Mouse (Mus musculus) lung, postnatal 14 days (tissue): ENCODE results near the gene Kifc3.

ENCODE experiments used
- DNase-seq: peaks from one replicate; pipeline ENCODE4 v3.0.0; 2021

Gene Kifc3

GRCm38 (mm10) chr8:95155361-95155760 is 47.3 kb downstream of the Kifc3 start:
- no peak for DNase-seq

- no peak for DNase-seq
These were observed 48.0 kb downstream of the Kifc3 start for GRCm38 (mm10) chr8:95154654-95155053.

- no peak for DNase-seq
These were observed 48.6 kb downstream of the Kifc3 start for GRCm38 (mm10) chr8:95154056-95154455.

GRCm38 (mm10) chr8:95150608-95151007 is 52.0 kb downstream of the Kifc3 start:
- no peak for DNase-seq

GRCm38 (mm10) chr8:95149426-95149825 is 53.2 kb downstream of the Kifc3 start:
- DNase-seq, result no peak

- no peak for DNase-seq
These were observed 55.8 kb downstream of the Kifc3 start for GRCm38 (mm10) chr8:95146846-95147245.

GRCm38 (mm10) chr8:95146044-95146745 is 56.4 kb downstream of the Kifc3 start:
- peak; percentile 23 for DNase-seq

GRCm38 (mm10) chr8:95144631-95145015 is 58.0 kb downstream of the Kifc3 start:
- no peak for DNase-seq

- no peak for DNase-seq
These were observed 58.6 kb downstream of the Kifc3 start for GRCm38 (mm10) chr8:95143805-95144630.

- DNase-seq, result peak; percentile 34
These were observed 59.4 kb downstream of the Kifc3 start for GRCm38 (mm10) chr8:95142985-95143804.

GRCm38 (mm10) chr8:95142075-95142831 is 60.4 kb downstream of the Kifc3 start:
- DNase-seq, result peak; percentile 86

- DNase-seq, result peak; percentile 45
These were observed 61.0 kb downstream of the Kifc3 start for GRCm38 (mm10) chr8:95141469-95142074.

GRCm38 (mm10) chr8:95141026-95141425 is 61.6 kb downstream of the Kifc3 start:
- DNase-seq, result peak; percentile 33

GRCm38 (mm10) chr8:95140555-95140954 is 62.1 kb downstream of the Kifc3 start:
- DNase-seq, result no peak

GRCm38 (mm10) chr8:95139051-95139365 is 63.6 kb downstream of the Kifc3 start:
- no peak for DNase-seq

GRCm38 (mm10) chr8:95138341-95139050 is 64.1 kb downstream of the Kifc3 start:
- no peak for DNase-seq

- peak; percentile 56 for DNase-seq
These were observed 64.9 kb downstream of the Kifc3 start for GRCm38 (mm10) chr8:95137641-95138098.

- DNase-seq, result no peak
These were observed 65.4 kb downstream of the Kifc3 start for GRCm38 (mm10) chr8:95137201-95137600.

- DNase-seq, result no peak
These were observed 66.4 kb downstream of the Kifc3 start for GRCm38 (mm10) chr8:95136218-95136617.

- no peak for DNase-seq
These were observed 67.4 kb downstream of the Kifc3 start for GRCm38 (mm10) chr8:95135242-95135641.

GRCm38 (mm10) chr8:95134186-95134585 is 68.4 kb downstream of the Kifc3 start:
- DNase-seq, result no peak
